Mouse (Mus musculus) cerebellum, postnatal 14 days (tissue): ENCODE data around the gene Samd10.

ENCODE experiments used
- DNase-seq, 2 experiments: peaks; one replicate each; pipeline ENCODE4 v3.0.0; 2021; ENCODE audit warnings: mixed read lengths in 2 of 2

The Samd10 gene

GRCm38 (mm10) chr2:181591528-181592085 lies 7.4 kb downstream of the Samd10 start, which contains the start of gene Prpf6:
TSS of gene Prpf6 (plus strand) at chr2:181591868.
- no peak for DNase-seq

GRCm38 (mm10) chr2:181590471-181590870 lies 8.5 kb downstream of the Samd10 start:
- no peak for DNase-seq

GRCm38 (mm10) chr2:181589732-181590105 lies 9.3 kb downstream of the Samd10 start:
- no peak for DNase-seq

- DNase-seq = no peak
These were observed 9.8 kb downstream of the Samd10 start for GRCm38 (mm10) chr2:181589011-181589731.

GRCm38 (mm10) chr2:181588229-181588780 lies 10.7 kb downstream of the Samd10 start:
- no peak for DNase-seq

- no peak for DNase-seq
These were observed 11.2 kb downstream of the Samd10 start for GRCm38 (mm10) chr2:181587796-181588195.

- no peak for DNase-seq
These were observed 12.9 kb downstream of the Samd10 start for GRCm38 (mm10) chr2:181586124-181586523.

- DNase-seq = no peak
These were observed 13.5 kb downstream of the Samd10 start for GRCm38 (mm10) chr2:181585506-181585905.

- no peak for DNase-seq
These were observed 14.5 kb downstream of the Samd10 start, which contains the start of gene Uckl1 for GRCm38 (mm10) chr2:181584411-181584942. TSS of gene Uckl1 (minus strand) at chr2:181584892.

GRCm38 (mm10) chr2:181583460-181584257 lies 15.4 kb downstream of the Samd10 start:
- DNase-seq = no peak

- DNase-seq = no peak
These were observed 16.1 kb downstream of the Samd10 start for GRCm38 (mm10) chr2:181582939-181583338.

GRCm38 (mm10) chr2:181582358-181582757 lies 16.7 kb downstream of the Samd10 start:
- no peak for DNase-seq

GRCm38 (mm10) chr2:181581402-181582120 lies 17.5 kb downstream of the Samd10 start:
- peak; percentile 88 to 91 for DNase-seq

- DNase-seq = peak; percentile 84 to 88
These were observed 18.0 kb downstream of the Samd10 start for GRCm38 (mm10) chr2:181581016-181581401.

- DNase-seq = no peak
These were observed 18.8 kb downstream of the Samd10 start for GRCm38 (mm10) chr2:181580131-181580772.

GRCm38 (mm10) chr2:181579681-181580080 lies 19.3 kb downstream of the Samd10 start:
- no peak for DNase-seq

GRCm38 (mm10) chr2:181578790-181579618 lies 20.0 kb downstream of the Samd10 start:
- no peak for DNase-seq

- peak; percentile 74 to 80 for DNase-seq
These were observed 20.9 kb downstream of the Samd10 start for GRCm38 (mm10) chr2:181577981-181578581.

- DNase-seq = peak in 1 of 2 experiments; percentile 11
These were observed 21.9 kb downstream of the Samd10 start for GRCm38 (mm10) chr2:181577126-181577525.

GRCm38 (mm10) chr2:181576613-181577012 lies 22.4 kb downstream of the Samd10 start:
- no peak for DNase-seq
